Mouse (Mus musculus) retina, adult 2 months (tissue): ENCODE data around the gene Vezt.

Source experiments
- DNase-seq: peaks from one replicate; pipeline ENCODE4 v3.0.0-alpha.2; 2012; ENCODE audit warnings: low read depth, low spot score

Vezt gene

DNA sequence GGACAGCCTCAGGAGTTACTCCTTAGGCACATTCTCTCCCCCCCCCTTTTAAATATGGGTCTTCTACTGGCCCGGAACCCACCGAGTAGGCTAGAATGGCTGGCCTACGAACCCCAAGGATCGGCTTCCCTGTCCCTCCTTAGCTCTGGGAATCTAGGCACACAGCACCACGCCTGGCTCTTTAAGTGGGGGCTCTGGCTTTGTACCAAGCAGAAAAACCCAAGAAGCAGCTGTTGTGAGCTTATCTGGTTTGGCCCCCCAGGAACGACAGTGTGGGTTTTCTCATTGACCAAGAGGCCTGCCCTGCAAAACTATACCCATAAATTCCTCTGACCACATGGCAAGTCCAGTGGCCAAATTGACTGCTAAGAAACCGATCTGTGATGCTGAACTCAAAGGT lies 82.1 kb downstream of the Vezt start:
- no peak for DNase-seq

- DNase-seq: no peak
Measured at GRCm38 (mm10) chr10:93950991-93951390, 84.6 kb downstream of the Vezt start.

- DNase-seq: no peak
Measured at GRCm38 (mm10) chr10:93949921-93950320, 85.7 kb downstream of the Vezt start.

GRCm38 (mm10) chr10:93945843-93946499 lies 89.6 kb downstream of the Vezt start:
- no peak for DNase-seq

GRCm38 (mm10) chr10:93945364-93945763 lies 90.3 kb downstream of the Vezt start:
- DNase-seq: peak; percentile 18

GRCm38 (mm10) chr10:93944241-93944640 lies 91.4 kb downstream of the Vezt start:
- DNase-seq: no peak

DNA sequence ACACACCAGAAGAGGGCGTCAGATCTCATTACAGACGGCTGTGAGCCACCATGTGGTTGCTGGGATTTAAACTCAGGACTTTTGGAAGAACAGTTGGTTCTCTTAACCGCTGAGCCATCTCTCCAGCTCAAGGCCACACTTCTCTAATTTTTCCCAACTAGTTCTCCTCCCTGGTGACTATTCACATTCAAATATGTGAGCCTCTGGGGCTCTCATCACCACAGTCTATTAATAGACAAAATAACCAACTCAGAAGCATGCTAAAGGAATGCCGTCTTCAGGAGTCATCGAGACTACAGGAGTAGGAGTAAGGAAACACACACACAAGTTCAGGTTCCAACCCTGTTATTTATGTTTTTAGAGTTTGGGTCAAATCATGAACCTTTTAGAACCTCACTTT lies 95.3 kb downstream of the Vezt start:
- DNase-seq: no peak

DNA sequence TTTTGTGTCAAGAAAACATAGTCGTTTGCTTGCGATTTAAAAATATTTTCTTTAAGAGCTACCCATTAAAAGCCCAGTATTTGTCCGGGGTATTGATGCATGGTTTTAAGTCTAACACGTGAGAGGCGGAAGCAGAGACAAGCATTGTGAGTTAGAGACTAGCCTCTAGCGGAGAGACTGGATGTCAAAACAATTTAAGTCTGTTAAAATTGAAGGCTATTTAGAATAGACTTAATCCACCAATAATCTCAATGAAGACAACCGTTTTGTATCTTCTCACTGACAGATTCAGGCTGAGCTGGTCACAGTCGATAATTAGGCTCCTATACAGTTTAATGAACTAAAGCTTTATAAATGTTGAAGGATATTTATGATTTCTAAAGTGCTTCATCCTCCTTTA lies 95.9 kb downstream of the Vezt start:
- DNase-seq: no peak

GRCm38 (mm10) chr10:93938844-93939271 lies 96.8 kb downstream of the Vezt start:
- no peak for DNase-seq

DNA sequence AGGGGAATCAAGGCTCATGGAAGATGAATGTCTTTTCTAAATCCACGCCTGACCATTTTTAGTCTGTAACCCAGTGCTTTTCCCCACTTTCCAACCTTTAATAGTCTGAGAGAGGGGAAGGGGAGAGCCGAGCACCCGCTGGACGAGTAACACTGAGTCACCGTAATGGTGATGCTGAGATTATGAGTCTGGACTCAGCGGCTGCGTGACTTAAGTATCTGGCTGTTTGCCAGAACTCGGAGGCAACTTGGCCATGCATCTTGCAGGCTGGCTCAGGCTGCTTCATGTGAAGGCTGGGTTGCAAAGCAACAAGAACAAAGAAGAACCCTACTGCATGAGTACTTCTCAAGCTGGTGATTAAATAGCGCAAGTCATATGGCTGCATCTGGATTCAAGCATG lies 101.6 kb downstream of the Vezt start:
- no peak for DNase-seq

DNA sequence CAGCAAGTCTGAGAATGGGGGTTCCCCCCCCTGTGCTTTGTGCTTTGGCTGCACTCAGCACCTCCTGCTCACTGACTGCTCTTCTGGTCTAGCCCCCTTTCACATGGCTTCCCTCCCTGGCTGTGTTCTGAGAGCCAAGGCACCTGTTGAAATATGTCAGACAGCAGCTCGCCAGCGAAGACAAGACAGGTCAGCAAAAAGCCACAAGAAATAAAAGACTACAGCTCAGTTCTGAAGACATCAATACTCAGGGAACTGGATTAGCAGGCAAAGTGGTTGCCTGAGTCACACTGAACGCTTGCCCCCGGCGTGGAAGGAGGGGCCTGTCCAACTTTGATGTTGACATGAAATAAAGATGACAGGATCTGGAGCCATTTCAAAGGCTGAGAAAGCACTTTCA lies 102.8 kb downstream of the Vezt start:
- DNase-seq: no peak

DNA sequence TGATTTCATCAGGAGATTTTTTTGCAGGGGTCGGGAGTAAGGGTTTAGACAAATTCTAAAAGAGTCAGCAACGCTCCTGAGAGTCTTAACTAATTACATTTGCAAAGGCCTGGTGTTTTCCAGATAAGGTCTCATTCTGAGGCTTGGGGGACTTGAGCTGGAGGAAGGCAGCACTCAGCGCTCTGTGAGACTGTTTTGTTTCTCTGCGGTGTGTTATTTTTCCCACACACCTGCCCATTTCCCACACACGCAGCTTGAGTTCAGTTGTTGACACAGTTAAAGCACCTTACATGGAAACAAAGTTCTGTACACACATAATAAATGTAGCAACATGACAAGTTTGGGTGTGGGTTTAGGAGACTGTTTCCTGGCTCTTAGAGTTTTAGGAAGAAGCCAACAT lies 103.6 kb downstream of the Vezt start:
- DNase-seq: no peak

DNA sequence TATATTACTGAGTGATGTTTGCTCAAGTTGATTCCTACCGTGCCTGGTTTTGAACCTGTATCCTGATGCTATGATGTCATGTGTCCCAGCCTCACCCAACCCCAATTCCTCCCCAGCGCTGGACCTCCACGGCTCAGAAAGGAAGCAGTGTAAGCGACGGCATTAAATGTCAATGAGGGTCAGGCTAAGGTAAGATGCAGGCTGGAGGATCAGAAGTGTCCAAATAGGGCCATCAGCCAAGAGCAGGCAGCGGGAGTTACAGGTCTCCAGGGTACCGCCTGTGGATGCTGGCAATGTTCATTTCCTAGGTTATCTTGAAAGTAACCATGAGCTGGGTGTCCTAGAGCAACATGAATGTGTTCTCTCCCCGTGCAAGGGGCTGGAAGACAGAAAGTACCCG lies 104.2 kb downstream of the Vezt start:
- no peak for DNase-seq

GRCm38 (mm10) chr10:93930236-93930824 lies 105.3 kb downstream of the Vezt start:
- DNase-seq: no peak

DNA sequence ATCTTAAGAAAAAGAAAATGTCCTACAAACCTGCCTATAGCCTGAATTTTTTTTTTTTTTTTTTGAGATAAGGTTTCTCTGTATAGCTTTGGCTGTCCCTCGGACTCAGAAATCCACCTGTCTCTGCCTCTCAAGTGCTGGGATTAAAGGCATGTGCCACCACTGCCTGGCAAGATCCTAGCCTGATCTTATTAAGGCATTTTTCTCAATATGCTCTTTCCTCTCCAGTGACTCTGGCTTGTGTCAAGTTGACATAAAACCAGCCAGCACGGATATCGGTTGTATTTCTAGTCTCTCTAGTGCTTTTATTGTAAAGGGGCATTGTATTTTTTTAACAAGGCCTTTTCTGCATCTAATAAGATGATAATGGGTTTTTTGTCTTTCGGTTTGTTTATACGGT lies 111.0 kb downstream of the Vezt start:
- DNase-seq: no peak

DNA sequence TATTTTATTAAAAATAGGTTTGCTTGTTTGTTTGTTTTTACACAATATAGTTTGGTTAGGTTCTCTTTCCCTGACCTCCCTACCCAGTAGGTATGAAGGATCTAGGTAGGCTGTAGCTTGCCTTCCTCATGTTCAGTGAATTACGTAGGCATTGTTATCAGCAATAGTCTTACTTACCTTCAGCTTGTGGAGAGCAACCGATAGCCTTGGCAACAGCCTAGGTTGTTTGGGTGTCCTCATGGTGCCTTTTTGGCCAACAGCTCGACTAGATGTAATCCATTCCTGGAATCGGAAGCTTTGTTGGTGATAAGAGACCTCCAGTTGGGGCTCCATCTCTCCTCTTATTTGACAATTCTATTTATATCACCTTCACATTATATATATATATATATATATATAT lies 114.5 kb downstream of the Vezt start:
- DNase-seq: no peak

GRCm38 (mm10) chr10:93919227-93919626 lies 116.4 kb downstream of the Vezt start:
- DNase-seq: no peak

- DNase-seq: no peak
Measured at GRCm38 (mm10) chr10:93918701-93919100, 116.9 kb downstream of the Vezt start.

DNA sequence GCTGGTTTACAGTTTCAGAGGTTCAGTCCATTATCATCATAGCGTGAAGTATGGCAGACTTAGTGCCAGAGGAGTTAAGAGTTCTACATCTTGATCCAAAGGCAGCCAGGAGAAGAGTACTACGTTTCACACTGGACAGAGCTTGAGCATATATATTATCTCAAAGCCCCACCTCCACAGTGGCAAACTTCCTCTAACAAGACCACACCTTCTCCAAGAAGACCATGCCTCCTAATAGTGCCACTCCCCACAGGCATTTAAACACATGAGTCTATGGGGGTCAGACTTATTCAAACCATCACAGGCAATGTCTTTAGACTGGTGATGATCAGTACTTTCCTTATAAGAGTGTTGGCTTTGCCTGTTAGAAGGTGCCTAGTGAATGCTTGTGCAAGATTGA lies 117.5 kb downstream of the Vezt start:
- no peak for DNase-seq

DNA sequence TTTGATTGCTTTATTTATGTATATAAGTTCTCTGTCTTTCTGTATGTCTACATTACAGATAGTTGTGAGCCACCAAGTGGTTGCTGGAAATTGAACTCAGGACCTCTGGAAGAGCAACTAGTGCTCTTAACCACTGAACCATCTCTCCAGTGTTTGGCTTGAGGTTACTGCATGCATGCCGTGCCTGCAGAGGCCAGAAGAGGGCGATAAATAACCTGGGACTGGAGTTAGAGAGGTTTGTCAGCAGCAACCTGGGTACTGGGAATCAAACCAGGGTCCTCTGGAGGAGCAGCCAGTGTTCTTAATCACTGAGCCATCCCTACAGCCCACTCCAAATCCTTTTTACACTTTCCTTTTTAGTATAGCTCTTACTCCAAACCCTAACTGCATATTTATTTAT lies 118.8 kb downstream of the Vezt start:
- DNase-seq: no peak

DNA sequence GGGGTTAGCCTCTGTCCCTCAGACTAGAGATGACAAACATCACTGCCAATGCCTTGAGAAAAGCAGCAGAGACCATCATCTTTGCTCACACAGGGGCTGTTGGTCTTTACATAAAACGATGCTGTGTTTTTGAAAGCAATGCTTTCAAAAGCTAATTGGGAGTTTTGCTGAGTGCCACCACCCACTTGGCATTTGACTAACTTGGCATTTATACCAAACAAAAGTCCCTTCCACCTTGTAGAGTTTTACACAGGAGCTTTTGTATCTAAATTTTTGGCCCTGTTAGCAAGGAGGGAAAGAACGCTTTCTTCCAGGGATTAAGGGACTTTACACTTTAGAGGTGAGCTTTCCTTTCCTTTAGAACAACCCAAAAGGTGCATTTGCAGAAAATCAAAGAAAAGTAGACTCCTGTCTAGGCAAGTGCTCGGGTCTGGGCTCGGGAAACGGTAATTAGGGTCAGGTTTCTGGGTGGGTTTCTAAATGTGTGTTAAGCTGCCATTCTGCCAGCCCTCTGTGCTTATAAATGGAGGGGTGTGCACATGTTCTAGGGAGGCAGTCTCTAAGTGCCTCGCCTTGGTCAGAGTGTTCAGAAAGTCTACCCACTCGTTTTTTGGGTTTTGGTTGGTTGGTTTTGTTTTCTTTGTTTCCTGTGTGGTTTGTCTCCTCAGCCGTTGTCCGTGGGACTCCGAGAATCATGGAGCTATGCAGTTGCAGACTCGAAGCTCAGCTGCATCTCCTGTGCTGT lies 119.9 kb downstream of the Vezt start:
- no peak for DNase-seq

DNA sequence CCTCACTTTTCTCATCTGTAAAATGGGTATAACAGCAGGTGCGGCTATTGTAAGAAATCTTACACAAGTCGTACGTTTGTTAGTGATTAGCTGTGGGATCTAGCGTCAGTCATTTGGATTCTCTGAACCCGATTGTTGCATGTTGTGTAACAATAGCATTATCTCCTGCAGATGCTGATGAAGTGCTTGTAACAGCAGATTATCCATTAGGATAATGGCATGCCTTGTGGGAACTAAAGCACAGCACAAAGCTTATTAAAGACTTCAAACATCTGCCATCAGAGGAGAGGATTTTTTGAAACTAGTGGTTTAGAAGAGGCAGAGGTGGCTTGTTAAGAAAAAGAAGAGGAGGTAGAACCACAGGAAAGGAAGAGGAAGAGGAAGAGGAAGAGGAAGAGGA lies 122.1 kb downstream of the Vezt start:
- no peak for DNase-seq

GRCm38 (mm10) chr10:93912917-93913316 lies 122.7 kb downstream of the Vezt start:
- no peak for DNase-seq
